Mouse (Mus musculus): ENCODE measurements at regions not wholly inside any gene's neighbourhood (a gene's known extent, or its start where the extent isn't known, plus 50 kb on each side); places are given as distances from the start of the nearest gene placed in this dataset.

- no peak for ATAC-seq (ENCODE audit: insufficient read depth)
- H3K27ac ChIP-seq (replicated peaks), result no peak overlapping the region
- 62% methylated on average over 12 of the region's 12 CpGs for WGBS (ENCODE audit: insufficient replicate concordance)
- H3K9ac ChIP-seq, result no peak overlapping the region
- no peaks in the 10 kb centered on the region for H3K9me3 ChIP-seq (replicated peaks)
- no peaks in the 10 kb centered on the region for H3K27me3 ChIP-seq
- H3K4me2 ChIP-seq, result no peak overlapping the region
- 0 out of 2 replicates have a peak, but pooled peaks cover 3% of the 10 kb centered on the region for H3K4me1 ChIP-seq (replicated peaks)
- no peak overlapping the region for H3K4me3 ChIP-seq (replicated peaks)
- no peaks in the 10 kb centered on the region for H3K36me3 ChIP-seq (replicated peaks)
These were observed 69.5 kb downstream of the Aldh8a1 start for GRCm38 (mm10) chr10:21446641-21447040.

GRCm38 (mm10) chr10:21448132-21448531 lies 71.0 kb downstream of the Aldh8a1 start:
- ATAC-seq (ENCODE audit: insufficient read depth), result no peak
- no peak overlapping the region for H3K4me2 ChIP-seq
- no peaks in the 10 kb centered on the region for H3K9me3 ChIP-seq (replicated peaks)
- no peaks in the 10 kb centered on the region for H3K27me3 ChIP-seq
- no peak overlapping the region for H3K27ac ChIP-seq (replicated peaks)
- no peaks in the 10 kb centered on the region for H3K36me3 ChIP-seq (replicated peaks)
- H3K4me3 ChIP-seq (replicated peaks), result no peak overlapping the region
- H3K9ac ChIP-seq, result no peak overlapping the region
- 44% methylated on average over 3 of the region's 3 CpGs for WGBS (ENCODE audit: insufficient replicate concordance)
- 0 out of 2 replicates have a peak, but pooled peaks cover 4% of the 10 kb centered on the region for H3K4me1 ChIP-seq (replicated peaks)

GRCm38 (mm10) chr10:21448942-21449341 lies 71.9 kb downstream of the Aldh8a1 start:
- 0 out of 2 replicates have a peak, but pooled peaks cover 4% of the 10 kb centered on the region for H3K4me1 ChIP-seq (replicated peaks)
- H3K9me3 ChIP-seq (replicated peaks), result no peaks in the 10 kb centered on the region
- H3K27ac ChIP-seq (replicated peaks), result no peak overlapping the region
- 55% methylated on average over 5 of the region's 5 CpGs for WGBS (ENCODE audit: insufficient replicate concordance)
- no peak overlapping the region for H3K4me3 ChIP-seq (replicated peaks)
- H3K36me3 ChIP-seq (replicated peaks), result no peaks in the 10 kb centered on the region
- H3K27me3 ChIP-seq, result no peaks in the 10 kb centered on the region
- no peak overlapping the region for H3K9ac ChIP-seq
- no peak for ATAC-seq (ENCODE audit: insufficient read depth)
- H3K4me2 ChIP-seq, result no peak overlapping the region

- no peaks in the 10 kb centered on the region for H3K27me3 ChIP-seq
- ATAC-seq (ENCODE audit: insufficient read depth), result no peak
These were observed 75.5 kb downstream of the Aldh8a1 start for GRCm38 (mm10) chr10:21452611-21453010.

GRCm38 (mm10) chr10:21453527-21453926 lies 76.4 kb downstream of the Aldh8a1 start:
- 0 out of 2 replicates have a peak, but pooled peaks cover 4% of the 10 kb centered on the region for H3K4me1 ChIP-seq (replicated peaks)
- 0 out of 2 replicates have a peak overlapping the region, but pooled peaks have one; percentile 45 for H3K27ac ChIP-seq (replicated peaks)
- WGBS (ENCODE audit: insufficient replicate concordance), result 39% methylated on average over 3 of the region's 3 CpGs

More at GRCm38 (mm10) chr10:21452611-21453010, 75.5 kb downstream of the Aldh8a1 start:
- H3K9me3 ChIP-seq (replicated peaks), result no peaks in the 10 kb centered on the region
- no peak overlapping the region for H3K9ac ChIP-seq
- H3K4me1 ChIP-seq (replicated peaks), result 0 out of 2 replicates have a peak, but pooled peaks cover 4% of the 10 kb centered on the region
- WGBS (ENCODE audit: insufficient replicate concordance), result 68% methylated on average over 2 of the region's 2 CpGs
- no peak overlapping the region for H3K4me3 ChIP-seq (replicated peaks)
- no peak overlapping the region for H3K27ac ChIP-seq (replicated peaks)
- no peak overlapping the region for H3K4me2 ChIP-seq
- no peaks in the 10 kb centered on the region for H3K36me3 ChIP-seq (replicated peaks)

GRCm38 (mm10) chr10:21454153-21454552 lies 77.1 kb downstream of the Aldh8a1 start:
- Histone ChIP-seq H3K4me2 (no peak overlapping the region), H3K4me1 (replicated peaks) (0 out of 2 replicates have a peak, but pooled peaks cover 4% of the 10 kb centered on the region), H3K27ac (replicated peaks) (peak overlapping the region; percentile 45; the same call in 1 of the 2 replicates), H3K4me3 (replicated peaks) (no peak overlapping the region), H3K27me3 (no peaks in the 10 kb centered on the region), H3K36me3 (replicated peaks) (no peaks in the 10 kb centered on the region), H3K9ac (no peak overlapping the region), H3K9me3 (replicated peaks) (no peaks in the 10 kb centered on the region)
- WGBS (ENCODE audit: insufficient replicate concordance), result 65% methylated on average over 5 of the region's 5 CpGs
- no peak for ATAC-seq (ENCODE audit: insufficient read depth)

More at GRCm38 (mm10) chr10:21453527-21453926, 76.4 kb downstream of the Aldh8a1 start:
- no peaks in the 10 kb centered on the region for H3K27me3 ChIP-seq
- H3K9me3 ChIP-seq (replicated peaks), result no peaks in the 10 kb centered on the region
- H3K4me2 ChIP-seq, result no peak overlapping the region
- H3K36me3 ChIP-seq (replicated peaks), result no peaks in the 10 kb centered on the region
- H3K9ac ChIP-seq, result no peak overlapping the region
- no peak overlapping the region for H3K4me3 ChIP-seq (replicated peaks)
- ATAC-seq (ENCODE audit: insufficient read depth), result no peak

GRCm38 (mm10) chr10:21454757-21455156 lies 77.7 kb downstream of the Aldh8a1 start:
- no peak overlapping the region for H3K9ac ChIP-seq
- no peak overlapping the region for H3K4me3 ChIP-seq (replicated peaks)
- 0 out of 2 replicates have a peak, but pooled peaks cover 4% of the 10 kb centered on the region for H3K4me1 ChIP-seq (replicated peaks)
- 84% methylated on average over 16 of the region's 16 CpGs for WGBS (ENCODE audit: insufficient replicate concordance)
- no peak for ATAC-seq (ENCODE audit: insufficient read depth)
- H3K4me2 ChIP-seq, result no peak overlapping the region
- H3K36me3 ChIP-seq (replicated peaks), result no peaks in the 10 kb centered on the region
- no peaks in the 10 kb centered on the region for H3K9me3 ChIP-seq (replicated peaks)
- H3K27me3 ChIP-seq, result no peaks in the 10 kb centered on the region
- no peak overlapping the region for H3K27ac ChIP-seq (replicated peaks)

- H3K27ac ChIP-seq (replicated peaks), result no peak overlapping the region
- no peaks in the 10 kb centered on the region for H3K27me3 ChIP-seq
- WGBS (ENCODE audit: insufficient replicate concordance), result 59% methylated on average over 5 of the region's 5 CpGs
- H3K36me3 ChIP-seq (replicated peaks), result no peaks in the 10 kb centered on the region
- no peak overlapping the region for H3K9ac ChIP-seq
- H3K4me3 ChIP-seq (replicated peaks), result no peak overlapping the region
- no peak for ATAC-seq (ENCODE audit: insufficient read depth)
- no peak overlapping the region for H3K4me2 ChIP-seq
- H3K9me3 ChIP-seq (replicated peaks), result no peaks in the 10 kb centered on the region
- peaks cover 10% of the 10 kb centered on the region; the same call in 1 of the 2 replicates for H3K4me1 ChIP-seq (replicated peaks)
These were observed 78.8 kb downstream of the Aldh8a1 start for GRCm38 (mm10) chr10:21455863-21456262.

- H3K4me3 ChIP-seq (replicated peaks), result no peak overlapping the region
- H3K27me3 ChIP-seq, result no peaks in the 10 kb centered on the region
- H3K4me1 ChIP-seq (replicated peaks), result peaks cover 10% of the 10 kb centered on the region; the same call in 1 of the 2 replicates
- no peaks in the 10 kb centered on the region for H3K36me3 ChIP-seq (replicated peaks)
- ATAC-seq (ENCODE audit: insufficient read depth), result no peak
- no peak overlapping the region for H3K4me2 ChIP-seq
- H3K9me3 ChIP-seq (replicated peaks), result no peaks in the 10 kb centered on the region
- no peak overlapping the region for H3K27ac ChIP-seq (replicated peaks)
- 60% methylated on average over 3 of the region's 3 CpGs for WGBS (ENCODE audit: insufficient replicate concordance)
- H3K9ac ChIP-seq, result no peak overlapping the region
These were observed 79.3 kb downstream of the Aldh8a1 start for GRCm38 (mm10) chr10:21456359-21456758.

- H3K36me3 ChIP-seq (replicated peaks), result no peaks in the 10 kb centered on the region
- 59% methylated on average over 6 of the region's 6 CpGs for WGBS (ENCODE audit: insufficient replicate concordance)
These were observed 79.9 kb downstream of the Aldh8a1 start for GRCm38 (mm10) chr10:21456991-21457390.

GRCm38 (mm10) chr10:21458608-21459007 lies 81.5 kb downstream of the Aldh8a1 start:
- no peak overlapping the region for H3K4me3 ChIP-seq (replicated peaks)
- H3K4me1 ChIP-seq (replicated peaks), result peaks cover 6% of the 10 kb centered on the region; the same call in 1 of the 2 replicates
- H3K36me3 ChIP-seq (replicated peaks), result no peaks in the 10 kb centered on the region
- no peaks in the 10 kb centered on the region for H3K9me3 ChIP-seq (replicated peaks)
- no peaks in the 10 kb centered on the region for H3K27me3 ChIP-seq
- no peak overlapping the region for H3K4me2 ChIP-seq
- no peak overlapping the region for H3K9ac ChIP-seq
- no peak for ATAC-seq (ENCODE audit: insufficient read depth)
- H3K27ac ChIP-seq (replicated peaks), result no peak overlapping the region

More at GRCm38 (mm10) chr10:21456991-21457390, 79.9 kb downstream of the Aldh8a1 start:
- peaks cover 10% of the 10 kb centered on the region; the same call in 1 of the 2 replicates for H3K4me1 ChIP-seq (replicated peaks)
- ATAC-seq (ENCODE audit: insufficient read depth), result no peak
- H3K27me3 ChIP-seq, result no peaks in the 10 kb centered on the region
- H3K9ac ChIP-seq, result no peak overlapping the region
- H3K27ac ChIP-seq (replicated peaks), result no peak overlapping the region
- H3K9me3 ChIP-seq (replicated peaks), result no peaks in the 10 kb centered on the region
- no peak overlapping the region for H3K4me3 ChIP-seq (replicated peaks)
- no peak overlapping the region for H3K4me2 ChIP-seq

GRCm38 (mm10) chr10:21460062-21460461 lies 83.0 kb downstream of the Aldh8a1 start:
- no peaks in the 10 kb centered on the region for H3K27me3 ChIP-seq
- no peak overlapping the region for H3K4me3 ChIP-seq (replicated peaks)
- H3K27ac ChIP-seq (replicated peaks), result no peak overlapping the region
- H3K9ac ChIP-seq, result no peak overlapping the region
- no peak overlapping the region for H3K4me2 ChIP-seq
- H3K4me1 ChIP-seq (replicated peaks), result peaks cover 6% of the 10 kb centered on the region; the same call in 1 of the 2 replicates
- H3K36me3 ChIP-seq (replicated peaks), result no peaks in the 10 kb centered on the region
- no peaks in the 10 kb centered on the region for H3K9me3 ChIP-seq (replicated peaks)
- WGBS (ENCODE audit: insufficient replicate concordance), result 40% methylated on average over 2 of the region's 2 CpGs
- ATAC-seq (ENCODE audit: insufficient read depth), result no peak

All from liver, embryonic 15.5 days (tissue).